Mouse (Mus musculus): Measurements from ENCODE around the gene Cutc. TPM values are rescaled to one million over a fixed set of nuclear protein-coding genes. Genes with fewer than 3 reads are reported as not detected.

The Cutc gene
- polyA plus RNA-seq, 1 experiment from 2014 or later = 8.8 TPM

DNA sequence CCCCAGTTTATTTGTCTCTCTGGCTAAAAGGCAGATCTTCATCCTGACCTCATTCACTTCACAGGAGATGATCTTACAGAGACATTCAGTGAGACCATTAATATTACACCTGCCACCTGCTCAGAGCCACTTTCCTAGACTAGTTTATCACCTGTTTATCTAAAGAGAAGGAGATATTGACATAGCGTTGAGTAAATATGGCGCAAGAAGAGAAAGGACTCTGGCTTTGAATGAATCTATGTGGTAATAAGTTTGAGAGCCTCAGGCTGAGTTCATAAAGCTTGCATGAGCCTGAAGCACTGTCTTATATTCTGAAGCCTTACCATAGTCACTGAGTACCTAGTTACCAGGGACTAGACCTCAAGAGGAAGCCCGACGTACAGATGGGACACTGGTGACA is 58.6 kb downstream of the Cutc start:
- H3K36me3 ChIP-seq = no peaks in the 10 kb centered on the region
- WGBS = 95% methylated on average over 4 of the region's 4 CpGs
- H3K4me3 ChIP-seq = no peak overlapping the region
- no peak overlapping the region for H3K27ac ChIP-seq (replicated peaks)
- H3K9me3 ChIP-seq = no peaks in the 10 kb centered on the region
- H3K4me1 ChIP-seq (replicated peaks) = no peaks in the 10 kb centered on the region
- no peaks in the 10 kb centered on the region for H3K27me3 ChIP-seq
- H3K9ac ChIP-seq = no peak overlapping the region
- no peak overlapping the region for H3K4me2 ChIP-seq
- ATAC-seq (ENCODE audit: low read depth) = no peak

DNA sequence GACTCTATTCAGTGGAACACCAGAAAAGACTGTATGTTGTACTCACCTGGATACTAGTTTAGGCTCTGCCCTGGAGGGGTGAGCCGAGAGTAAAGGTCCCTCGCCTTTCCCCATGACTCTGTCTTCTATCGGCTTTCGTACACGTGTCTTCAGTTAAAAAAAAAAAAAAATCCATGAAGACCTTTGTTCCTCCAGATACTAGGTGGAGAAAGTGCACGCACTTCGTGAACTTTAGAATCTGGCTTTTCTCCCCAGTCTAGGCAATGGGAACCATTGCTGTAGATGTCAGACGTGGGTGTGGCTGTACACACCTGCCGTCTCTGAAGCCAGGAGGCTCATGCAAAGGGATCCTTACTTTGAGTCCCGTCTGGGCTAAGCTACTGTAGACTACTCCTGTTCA is 60.5 kb downstream of the Cutc start:
- H3K9me3 ChIP-seq = no peaks in the 10 kb centered on the region
- no peak overlapping the region for H3K9ac ChIP-seq
- ATAC-seq (ENCODE audit: low read depth) = no peak
- no peak overlapping the region for H3K4me2 ChIP-seq
- no peaks in the 10 kb centered on the region for H3K36me3 ChIP-seq
- no peaks in the 10 kb centered on the region for H3K4me1 ChIP-seq (replicated peaks)
- H3K4me3 ChIP-seq = no peak overlapping the region
- H3K27ac ChIP-seq (replicated peaks) = no peak overlapping the region
- no peaks in the 10 kb centered on the region for H3K27me3 ChIP-seq
- 89% methylated on average over 10 of the region's 10 CpGs for WGBS

DNA sequence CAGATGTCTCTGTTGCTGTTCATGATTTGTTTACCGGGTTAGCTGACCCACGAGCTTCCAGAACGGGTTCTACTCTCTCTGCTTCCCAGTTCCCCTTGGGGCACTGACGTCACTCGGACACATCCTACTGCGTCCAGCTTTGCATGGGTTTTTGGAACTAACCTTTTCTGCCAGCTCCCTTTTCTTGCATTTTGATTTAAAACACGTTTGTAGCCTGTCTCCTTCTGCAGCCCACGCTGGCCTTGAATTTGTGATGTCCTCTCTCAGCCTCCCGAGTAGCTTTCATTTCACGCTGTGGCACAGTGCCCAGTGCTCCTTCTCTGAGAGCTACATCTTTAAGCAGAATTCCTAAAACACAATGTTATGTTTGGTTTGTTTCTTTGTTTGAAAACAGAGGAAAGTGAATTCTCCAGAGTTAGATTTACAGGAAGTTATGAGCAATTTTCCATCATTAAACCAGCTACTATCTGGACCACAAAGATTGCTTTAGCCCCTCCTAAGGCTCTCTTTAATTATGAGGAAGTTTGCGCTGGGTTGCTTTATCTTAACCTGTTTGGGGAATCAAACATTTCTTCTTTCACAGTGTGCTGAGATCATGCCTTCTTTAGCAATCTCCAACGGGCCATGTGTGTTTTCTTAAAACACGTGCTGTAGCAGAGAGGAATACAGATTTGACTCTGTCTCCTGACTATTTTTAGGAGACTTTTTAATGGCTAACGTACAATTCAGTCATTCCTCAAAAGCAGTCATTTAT is 63.0 kb downstream of the Cutc start:
- no peak overlapping the region for H3K9ac ChIP-seq
- no peak for ATAC-seq (ENCODE audit: low read depth)
- no peak overlapping the region for H3K4me2 ChIP-seq
- no peak overlapping the region for H3K4me3 ChIP-seq
- WGBS = 72% methylated on average over 14 of the region's 14 CpGs
- no peaks in the 10 kb centered on the region for H3K4me1 ChIP-seq (replicated peaks)
- no peak overlapping the region for H3K27ac ChIP-seq (replicated peaks)
- no peaks in the 10 kb centered on the region for H3K9me3 ChIP-seq
- no peaks in the 10 kb centered on the region for H3K36me3 ChIP-seq
- no peaks in the 10 kb centered on the region for H3K27me3 ChIP-seq

Other genes with a start within 250 kb of the Cutc start
- 83.5 and 88.0 TPM in 2 replicates for gene Got1, start 228.4 kb upstream of the Cutc start, polyA plus RNA-seq (2015; fragmentation: Nextera tagmentation; extraction: Ambion mirVana)
- gene Nkx2-3, start 140.7 kb upstream of the Cutc start, polyA plus RNA-seq (2015; fragmentation: Nextera tagmentation; extraction: Ambion mirVana) = not detected in 2 replicates
- 14.0 and 15.9 TPM in 2 replicates for gene Slc25a28, start 78.1 kb upstream of the Cutc start, polyA plus RNA-seq (2015; fragmentation: Nextera tagmentation; extraction: Ambion mirVana)
- gene Entpd7, start 63.3 kb upstream of the Cutc start, polyA plus RNA-seq (2015; fragmentation: Nextera tagmentation; extraction: Ambion mirVana) = 8.9 and 11.3 TPM in 2 replicates
- gene Cox15, start within 50 bp of the Cutc start, polyA plus RNA-seq (2015; fragmentation: Nextera tagmentation; extraction: Ambion mirVana) = 12.9 and 14.7 TPM in 2 replicates
- 0.10 and 0.17 TPM in 2 replicates for gene Abcc2, start 29.2 kb downstream of the Cutc start, polyA plus RNA-seq (2015; fragmentation: Nextera tagmentation; extraction: Ambion mirVana)
- gene Dnmbp, start 187.2 kb downstream of the Cutc start, polyA plus RNA-seq (2015; fragmentation: Nextera tagmentation; extraction: Ambion mirVana) = 9.3 and 10.3 TPM in 2 replicates
- 0.21 and 0.43 TPM in 2 replicates for gene Cpn1, start 233.6 kb downstream of the Cutc start, polyA plus RNA-seq (2015; fragmentation: Nextera tagmentation; extraction: Ambion mirVana)

Measured in neural tube, embryonic 13.5 days (tissue).